9 mouse cellular contexts compared by ENCODE assay signal in genomic region chr10:105284171-105284570, GRCm38 (mm10).
DNase-seq lines count a peak whose midpoint lies in the region; ATAC-seq lines count a peak whose summit lies in the region.
"Had no signal": no experiment of that assay in that cellular context is flagged by ENCODE, and none has a peak within 500 bp of the region (broad histone marks: within the 10 kb centered on the region; RNA-seq: fewer than 3 reads in every experiment).

No protein-coding gene starts in this region.

- H3K27me3 ChIP-seq in heart, embryonic 16.5 days (ENCODE audit: control insufficient read depth, insufficient read depth, low read length) = no peaks in the 10 kb centered on the region

- DNase-seq in adrenal gland, adult 2 months = peak; percentile 3
- DNase-seq in adrenal gland, postnatal 4 days (ENCODE audit: low spot score in 2 of 2) = no peak
- DNase-seq in cerebellum, adult 11 months = peak; percentile 25
- DNase-seq in lung, postnatal 10 days = peak; percentile 21
- DNase-seq in natural killer cell, adult 2 months (ENCODE audit: low spot score in 2 of 2) = no peak
- DNase-seq in thymus, postnatal 4 days = no peak
- no peak for DNase-seq in right cerebral cortex, postnatal 4 days

- WGBS in heart, embryonic 16.5 days = 50% methylated on average over 6 of the region's 6 CpGs

- H3K9ac ChIP-seq in heart, embryonic 16.5 days (ENCODE audit: low read length) = no peak overlapping the region

- peak overlapping the region; percentile 15; the same call in 1 of the 2 replicates for H3K4me2 ChIP-seq in heart, embryonic 16.5 days (ENCODE audit: low read depth, low read length)

- no peak; the same call in 1 of the 2 replicates for ATAC-seq in heart, embryonic 16.5 days (replicated peaks; ENCODE audit: extremely low read depth, insufficient read depth, low FRiP score)

- no peaks in the 10 kb centered on the region for H3K9me3 ChIP-seq in heart, embryonic 16.5 days (replicated peaks; ENCODE audit: control insufficient read depth, low read length)

- no peaks in the 10 kb centered on the region for H3K36me3 ChIP-seq in heart, embryonic 16.5 days (ENCODE audit: control insufficient read depth, insufficient read depth)

- H3K4me3 ChIP-seq in heart, embryonic 16.5 days (ENCODE audit: low read length) = no peak overlapping the region
- H3K4me3 ChIP-seq: myocyte had no signal

- no peak overlapping the region for H3K27ac ChIP-seq in heart, embryonic 16.5 days (ENCODE audit: low read length)

- peaks cover 4% of the 10 kb centered on the region for H3K4me1 ChIP-seq in heart, embryonic 16.5 days (ENCODE audit: control insufficient read depth, insufficient read depth, low read length)

Comparison
In these comparisons a context has a peak if more than half of its experiments do, and no peak if none do; other contexts are left out.
1. DNase-seq: peak in adrenal gland, adult 2 months (single experiment), cerebellum, adult 11 months (single experiment) and lung, postnatal 10 days (single experiment); none in adrenal gland, postnatal 4 days (0 of 2), natural killer cell, adult 2 months (0 of 2), thymus, postnatal 4 days (single experiment) and right cerebral cortex, postnatal 4 days (single experiment).